Mouse (Mus musculus): ENCODE measurements around the gene Khsrp. TPM values are rescaled to one million over a fixed set of nuclear protein-coding genes. Genes with fewer than 3 reads are reported as not detected.

Khsrp gene
- polyA plus RNA-seq, 1 experiment from 2014 or later, result 29.6 TPM

GRCm38 (mm10) chr17:57011236-57012141 lies 19.8 kb downstream of the Khsrp start, which contains the start of the genes Gtf2f1 and Gm17949:
Gtf2f1 (minus strand) TSS chr17:57011288.
Gm17949 (plus strand) TSS chr17:57011469.
- peaks cover 14% of the 10 kb centered on the region for H3K4me1 ChIP-seq (replicated peaks; ENCODE audit: control insufficient read depth, insufficient read depth, low read length)
- peak within 1 kb of the TSS; percentile 74 for H3K9ac ChIP-seq (replicated peaks; ENCODE audit: low read depth, low read length)
- WGBS, result under 1% methylated on average over 51 of the region's 51 CpGs
- ATAC-seq, result peak; percentile 91
- H3K27me3 ChIP-seq (replicated peaks; ENCODE audit: control insufficient read depth, insufficient read depth, low read length), result no peaks in the 10 kb centered on the region
- peak within 1 kb of the TSS; percentile 92 for H3K4me2 ChIP-seq (ENCODE audit: low read length)
- peaks cover 11% of the 10 kb centered on the region for H3K36me3 ChIP-seq (ENCODE audit: control insufficient read depth, insufficient read depth)
- H3K4me3 ChIP-seq (replicated peaks; ENCODE audit: low read length), result peak within 1 kb of the TSS; percentile 79
- H3K9me3 ChIP-seq (ENCODE audit: control insufficient read depth, low read length), result no peaks in the 10 kb centered on the region
- H3K27ac ChIP-seq (ENCODE audit: low read length), result peak within 1 kb of the TSS; percentile 95

- Histone ChIP-seq H3K4me3 (replicated peaks; ENCODE audit: low read length) (peak overlapping the region; percentile 79), H3K36me3 (ENCODE audit: control insufficient read depth, insufficient read depth) (peaks cover 17% of the 10 kb centered on the region), H3K4me1 (replicated peaks; ENCODE audit: control insufficient read depth, insufficient read depth, low read length) (peaks cover 14% of the 10 kb centered on the region), H3K9me3 (ENCODE audit: control insufficient read depth, low read length) (no peaks in the 10 kb centered on the region), H3K9ac (replicated peaks; ENCODE audit: low read depth, low read length) (peak overlapping the region; percentile 64), H3K27ac (ENCODE audit: low read length) (peak overlapping the region; percentile 81), H3K4me2 (ENCODE audit: low read length) (peak overlapping the region; percentile 92), H3K27me3 (replicated peaks; ENCODE audit: control insufficient read depth, insufficient read depth, low read length) (no peaks in the 10 kb centered on the region)
- ATAC-seq, result peak; percentile 49
- WGBS, result under 1% methylated on average over 19 of the region's 19 CpGs
Observed at GRCm38 (mm10) chr17:57010911-57011235, 20.4 kb downstream of the Khsrp start.

- no peak overlapping the region for H3K27ac ChIP-seq (ENCODE audit: low read length)
- no peaks in the 10 kb centered on the region for H3K27me3 ChIP-seq (replicated peaks; ENCODE audit: control insufficient read depth, insufficient read depth, low read length)
- no peaks in the 10 kb centered on the region for H3K9me3 ChIP-seq (ENCODE audit: control insufficient read depth, low read length)
- H3K4me3 ChIP-seq (replicated peaks; ENCODE audit: low read length), result no peak overlapping the region
- no peak overlapping the region for H3K4me2 ChIP-seq (ENCODE audit: low read length)
- H3K4me1 ChIP-seq (replicated peaks; ENCODE audit: control insufficient read depth, insufficient read depth, low read length), result peaks cover 12% of the 10 kb centered on the region
- ATAC-seq, result no peak
- peaks cover 35% of the 10 kb centered on the region for H3K36me3 ChIP-seq (ENCODE audit: control insufficient read depth, insufficient read depth)
- no peak overlapping the region for H3K9ac ChIP-seq (replicated peaks; ENCODE audit: low read depth, low read length)
- WGBS, result 94% methylated on average over 13 of the region's 13 CpGs
Observed at GRCm38 (mm10) chr17:57007137-57007905, 24.0 kb downstream of the Khsrp start.

GRCm38 (mm10) chr17:57003994-57004393 lies 27.3 kb downstream of the Khsrp start:
- H3K4me3 ChIP-seq (replicated peaks; ENCODE audit: low read length), result no peak overlapping the region
- 96% methylated on average over 7 of the region's 7 CpGs for WGBS
- H3K36me3 ChIP-seq (ENCODE audit: control insufficient read depth, insufficient read depth), result peaks cover 37% of the 10 kb centered on the region
- H3K9me3 ChIP-seq (ENCODE audit: control insufficient read depth, low read length), result no peaks in the 10 kb centered on the region
- no peak overlapping the region for H3K9ac ChIP-seq (replicated peaks; ENCODE audit: low read depth, low read length)
- no peak overlapping the region for H3K27ac ChIP-seq (ENCODE audit: low read length)
- no peaks in the 10 kb centered on the region for H3K4me1 ChIP-seq (replicated peaks; ENCODE audit: control insufficient read depth, insufficient read depth, low read length)
- H3K4me2 ChIP-seq (ENCODE audit: low read length), result no peak overlapping the region
- no peak for ATAC-seq
- H3K27me3 ChIP-seq (replicated peaks; ENCODE audit: control insufficient read depth, insufficient read depth, low read length), result no peaks in the 10 kb centered on the region

GRCm38 (mm10) chr17:57001228-57001627 lies 30.1 kb downstream of the Khsrp start:
- no peak for ATAC-seq
- H3K27me3 ChIP-seq (replicated peaks; ENCODE audit: control insufficient read depth, insufficient read depth, low read length), result no peaks in the 10 kb centered on the region
- WGBS, result 81% methylated on average over 8 of the region's 8 CpGs
- H3K36me3 ChIP-seq (ENCODE audit: control insufficient read depth, insufficient read depth), result peaks cover 24% of the 10 kb centered on the region
- no peak overlapping the region for H3K4me3 ChIP-seq (replicated peaks; ENCODE audit: low read length)
- no peak overlapping the region for H3K4me2 ChIP-seq (ENCODE audit: low read length)
- no peaks in the 10 kb centered on the region for H3K9me3 ChIP-seq (ENCODE audit: control insufficient read depth, low read length)
- peaks cover 8% of the 10 kb centered on the region for H3K4me1 ChIP-seq (replicated peaks; ENCODE audit: control insufficient read depth, insufficient read depth, low read length)
- no peak overlapping the region for H3K27ac ChIP-seq (ENCODE audit: low read length)
- no peak overlapping the region for H3K9ac ChIP-seq (replicated peaks; ENCODE audit: low read depth, low read length)

GRCm38 (mm10) chr17:56999968-57000609 lies 31.2 kb downstream of the Khsrp start, which contains the start of gene Pspn:
Pspn (minus strand) TSS chr17:57000018.
- no peaks in the 10 kb centered on the region for H3K27me3 ChIP-seq (replicated peaks; ENCODE audit: control insufficient read depth, insufficient read depth, low read length)
- H3K36me3 ChIP-seq (ENCODE audit: control insufficient read depth, insufficient read depth), result peaks cover 24% of the 10 kb centered on the region
- ATAC-seq, result no peak
- H3K9me3 ChIP-seq (ENCODE audit: control insufficient read depth, low read length), result no peaks in the 10 kb centered on the region
- H3K27ac ChIP-seq (ENCODE audit: low read length), result no peak within 1 kb of the TSS
- H3K4me1 ChIP-seq (replicated peaks; ENCODE audit: control insufficient read depth, insufficient read depth, low read length), result peaks cover 8% of the 10 kb centered on the region
- H3K9ac ChIP-seq (replicated peaks; ENCODE audit: low read depth, low read length), result no peak within 1 kb of the TSS
- 90% methylated on average over 9 of the region's 9 CpGs for WGBS
- H3K4me2 ChIP-seq (ENCODE audit: low read length), result no peak within 1 kb of the TSS
- H3K4me3 ChIP-seq (replicated peaks; ENCODE audit: low read length), result no peak within 1 kb of the TSS

- Histone ChIP-seq H3K4me3 (replicated peaks; ENCODE audit: low read length) (no peak overlapping the region), H3K27ac (ENCODE audit: low read length) (no peak overlapping the region), H3K36me3 (ENCODE audit: control insufficient read depth, insufficient read depth) (peaks cover 26% of the 10 kb centered on the region), H3K4me2 (ENCODE audit: low read length) (no peak overlapping the region), H3K9me3 (ENCODE audit: control insufficient read depth, low read length) (no peaks in the 10 kb centered on the region), H3K9ac (replicated peaks; ENCODE audit: low read depth, low read length) (no peak overlapping the region), H3K4me1 (replicated peaks; ENCODE audit: control insufficient read depth, insufficient read depth, low read length) (peaks cover 8% of the 10 kb centered on the region), H3K27me3 (replicated peaks; ENCODE audit: control insufficient read depth, insufficient read depth, low read length) (no peaks in the 10 kb centered on the region)
- no peak for ATAC-seq
- 96% methylated on average over 9 of the region's 9 CpGs for WGBS
Observed at GRCm38 (mm10) chr17:56999414-56999813, 31.9 kb downstream of the Khsrp start.

GRCm38 (mm10) chr17:56997029-56997667 lies 34.2 kb downstream of the Khsrp start, which contains the start of gene Alkbh7:
Alkbh7 (plus strand) TSS chr17:56997339.
- Histone ChIP-seq H3K27ac (ENCODE audit: low read length) (peak within 1 kb of the TSS; percentile 29), H3K4me3 (replicated peaks; ENCODE audit: low read length) (peak within 1 kb of the TSS; percentile 51), H3K27me3 (replicated peaks; ENCODE audit: control insufficient read depth, insufficient read depth, low read length) (no peaks in the 10 kb centered on the region), H3K4me1 (replicated peaks; ENCODE audit: control insufficient read depth, insufficient read depth, low read length) (peaks cover 11% of the 10 kb centered on the region), H3K9ac (replicated peaks; ENCODE audit: low read depth, low read length) (peak within 1 kb of the TSS; percentile 57), H3K9me3 (ENCODE audit: control insufficient read depth, low read length) (no peaks in the 10 kb centered on the region), H3K36me3 (ENCODE audit: control insufficient read depth, insufficient read depth) (peaks cover 25% of the 10 kb centered on the region), H3K4me2 (ENCODE audit: low read length) (peak within 1 kb of the TSS; percentile 69)
- WGBS, result under 1% methylated on average over 38 of the region's 38 CpGs
- peak; percentile 98 for ATAC-seq
